Mouse (Mus musculus) layer of hippocampus, postnatal 25 days (tissue): Measurements from ENCODE around the gene Strbp. TPM values are rescaled to one million over a fixed set of nuclear protein-coding genes. Genes with fewer than 3 reads are reported as not detected.

ENCODE experiments used
- DNase-seq, 2 experiments: peaks; one replicate each; pipeline ENCODE4 v3.0.0; 2022; ENCODE audit warnings: mixed read lengths in 2 of 2, low spot score in 1 of 2; ENCODE audit errors: extremely low spot score in 1 of 2
- microRNA-seq, 2 experiments: library from miRNA; unstranded; fragments of <30 nt; microRNA quantifications; one replicate each; pipeline ENCODE4 v1.2.0; 2021
- total RNA-seq, 2 experiments: library from RNA; stranded (reverse); gene quantifications; 2 replicates each; pipeline ENCODE4 v1.2.3; 2021

Strbp gene
- total RNA-seq, 2 experiments from 2014 or later = 150 to 169 TPM

DNA sequence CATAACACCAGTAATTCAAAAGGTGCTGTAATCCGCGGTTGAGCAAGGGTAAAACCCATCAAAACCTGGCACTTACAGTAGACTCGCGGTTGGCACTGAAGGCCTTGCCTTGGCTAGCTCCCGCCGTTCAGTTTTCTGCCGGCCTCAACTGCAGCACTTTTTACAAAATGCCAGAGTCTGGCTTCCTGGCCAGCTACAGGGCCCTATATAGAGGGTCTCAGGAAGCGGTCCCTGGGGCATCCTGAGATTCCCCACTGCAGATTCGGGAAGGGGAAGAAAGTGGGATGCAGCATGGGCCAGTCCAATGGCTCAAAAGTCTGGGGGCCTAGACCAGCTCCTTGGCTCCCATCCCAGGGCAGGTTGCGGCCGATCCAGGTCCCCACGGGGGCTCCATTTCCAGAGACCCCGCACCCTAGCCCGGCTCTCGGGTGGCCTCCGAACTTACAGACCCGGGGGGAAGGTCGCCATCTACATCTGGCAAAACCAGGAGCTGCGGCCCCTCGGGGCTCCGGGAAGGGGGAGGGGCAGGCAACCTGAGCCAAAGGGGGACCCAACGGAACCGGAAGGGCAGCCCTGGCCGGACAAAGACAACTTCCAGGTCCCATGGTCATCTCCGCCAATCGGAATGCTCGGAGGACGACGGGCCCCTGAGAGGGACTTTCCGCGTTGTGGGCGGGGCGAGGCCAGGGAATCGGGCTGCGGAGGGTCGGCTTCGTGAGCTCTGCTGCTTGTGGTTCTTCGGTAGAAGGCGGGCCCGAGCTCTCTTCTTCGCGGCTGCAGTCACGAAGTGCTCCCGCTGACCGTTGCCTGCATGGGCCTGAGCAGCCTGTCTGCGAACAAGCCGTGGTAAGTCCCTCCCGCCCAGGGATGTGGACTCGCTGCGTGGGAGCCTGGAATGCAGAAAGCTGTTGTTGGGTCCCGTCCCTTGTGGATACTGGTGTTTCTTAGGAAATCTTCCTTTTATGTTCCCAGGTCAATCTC, 260.8 kb downstream of the Strbp start, which contains the start of the genes Zbtb26, Zbtb6 and Rabgap1:
Gene Zbtb26 (minus strand): TSS at position 525 of the 981 bp plus-strand sequence.
Gene Zbtb6 (minus strand): TSS at position 561 of the 981 bp plus-strand sequence.
Gene Rabgap1 (plus strand): TSS at position 669 of the 981 bp plus-strand sequence.
- DNase-seq = peak; percentile 86 to 90

Small RNA genes within 50 kb of the gene (microRNA-seq; reads per million reads assigned to microRNA genes)
- 0.20 to 0.37 reads per million in 2 experiments for gene Mir5128

Other genes starting within 250 kb of the Strbp start
- 1 to 10 TPM; 1.8 to 3.7 TPM for gene Gpr21, start 187.5 kb downstream of the Strbp start, total RNA-seq
- gene Crb2, start 72.4 kb upstream of the Strbp start, total RNA-seq = 1 to 10 TPM; 3.8 to 4.8 TPM